Mouse (Mus musculus): ENCODE results near the gene Coq2.

- no peak for TF ChIP-seq POLR2A (IDR thresholded peaks at IDR 0.05; ENCODE audit: low read depth, low read length)
- TF ChIP-seq CTCF (IDR thresholded peaks at IDR 0.05; ENCODE audit: extremely low read depth, insufficient read depth, insufficient read length, insufficient replicate concordance), result no peak
Observed at GRCm38 (mm10) chr5:100622509-100623163, 52.3 kb downstream of the Coq2 start.
